Mouse (Mus musculus) hematopoietic stem cell, adult 5-6 weeks (primary cell): ENCODE measurements around the gene Lmnb2. TPM values are rescaled to one million over a fixed set of nuclear protein-coding genes. Genes with fewer than 3 reads are reported as not detected.

ENCODE experiments used
- ATAC-seq, 2 experiments: fragments of 125-278 bp in 1 of 2; replicated peaks in 1 of 2; 2 replicates each; pipeline ENCODE4 v1.8.0; 2016 to 2017; ENCODE audit warnings: inconsistent platforms in 2 of 2, mild to moderate bottlenecking in 2 of 2, moderate number of reproducible peaks in 2 of 2, low read depth in 1 of 2, moderate TSS enrichment in 1 of 2; ENCODE audit not compliant: low FRiP score in 2 of 2, poor library complexity in 2 of 2, severe bottlenecking in 2 of 2, insufficient read depth in 1 of 2, low TSS enrichment in 1 of 2
- total RNA-seq: library from RNA; stranded (forward); fragments of 172-1452, 232-1000 nt; gene quantifications from 2 replicates; pipeline ENCODE4 v1.2.3, GENCODE M21; 2017

The Lmnb2 gene
- total RNA-seq, 1 experiment from 2014 or later = 34.0 TPM

DNA sequence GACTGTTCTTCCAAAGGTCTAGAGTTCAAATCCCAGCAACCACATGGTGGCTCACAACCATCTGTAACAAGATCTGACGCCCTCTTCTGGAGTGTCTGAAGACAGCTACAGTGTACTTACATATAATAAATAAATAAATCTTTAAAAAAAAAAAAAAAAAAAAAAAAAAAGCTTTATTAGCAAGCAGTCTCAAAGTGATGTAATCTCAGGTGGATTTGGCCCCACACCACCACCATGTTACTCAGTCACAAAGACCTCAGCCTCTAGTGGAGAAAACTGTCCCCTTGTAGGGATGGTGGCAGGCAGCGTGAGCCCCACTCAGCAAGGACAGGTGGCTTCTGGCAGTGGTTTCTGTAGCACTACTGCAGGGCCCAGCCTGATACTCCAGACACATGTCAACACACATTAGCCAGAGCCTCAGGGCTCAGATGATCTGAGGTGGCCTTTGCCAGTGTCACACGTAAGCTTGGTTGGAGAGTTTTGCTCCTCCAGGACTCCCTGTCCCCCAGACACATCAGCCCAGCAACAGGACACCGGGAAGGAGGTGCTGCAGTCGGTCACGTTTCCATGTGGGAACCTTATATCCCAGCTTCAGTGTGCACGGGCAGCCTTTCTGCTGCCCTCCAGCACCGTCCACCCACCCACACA is 4.6 kb downstream of the Lmnb2 start:
- ATAC-seq = no peak

DNA sequence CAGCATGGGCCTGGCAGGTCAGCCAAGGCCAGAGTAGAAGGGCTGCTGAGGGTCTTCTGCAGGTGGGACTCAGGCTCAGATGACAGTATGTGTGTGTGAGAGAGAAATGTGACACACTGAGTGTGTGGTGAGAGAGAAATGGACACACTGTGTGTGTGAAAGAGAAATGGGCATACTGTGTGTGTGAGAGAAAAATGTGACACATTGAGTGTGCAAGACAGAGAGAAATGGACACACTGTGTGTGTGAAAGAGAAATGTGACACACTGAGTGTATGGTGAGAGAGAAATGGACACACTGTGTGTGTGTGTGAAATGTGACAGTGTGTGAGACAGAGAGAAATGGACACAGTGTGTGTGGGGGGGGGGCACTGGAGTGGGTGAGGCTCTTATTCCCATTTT is 6.2 kb downstream of the Lmnb2 start:
- ATAC-seq = no peak

DNA sequence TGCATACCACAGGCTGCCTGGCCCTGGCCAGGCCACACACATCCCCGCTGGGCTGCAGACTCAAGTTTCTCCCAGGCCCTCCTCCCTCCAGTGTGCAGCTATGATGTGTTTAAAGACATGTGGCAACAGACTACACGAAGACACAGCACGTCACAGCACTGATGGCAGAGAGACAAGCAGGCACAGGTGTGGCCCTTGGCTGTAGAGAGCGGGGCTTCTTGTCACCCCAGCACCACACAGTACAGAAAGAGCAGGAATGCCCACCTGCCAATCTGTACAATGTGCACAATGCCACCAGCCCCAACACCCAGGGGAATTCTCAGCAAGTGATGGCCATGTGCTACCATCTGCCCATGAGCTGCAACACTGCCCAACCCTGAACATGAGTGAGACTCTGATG is 6.7 kb downstream of the Lmnb2 start:
- ATAC-seq = no peak

DNA sequence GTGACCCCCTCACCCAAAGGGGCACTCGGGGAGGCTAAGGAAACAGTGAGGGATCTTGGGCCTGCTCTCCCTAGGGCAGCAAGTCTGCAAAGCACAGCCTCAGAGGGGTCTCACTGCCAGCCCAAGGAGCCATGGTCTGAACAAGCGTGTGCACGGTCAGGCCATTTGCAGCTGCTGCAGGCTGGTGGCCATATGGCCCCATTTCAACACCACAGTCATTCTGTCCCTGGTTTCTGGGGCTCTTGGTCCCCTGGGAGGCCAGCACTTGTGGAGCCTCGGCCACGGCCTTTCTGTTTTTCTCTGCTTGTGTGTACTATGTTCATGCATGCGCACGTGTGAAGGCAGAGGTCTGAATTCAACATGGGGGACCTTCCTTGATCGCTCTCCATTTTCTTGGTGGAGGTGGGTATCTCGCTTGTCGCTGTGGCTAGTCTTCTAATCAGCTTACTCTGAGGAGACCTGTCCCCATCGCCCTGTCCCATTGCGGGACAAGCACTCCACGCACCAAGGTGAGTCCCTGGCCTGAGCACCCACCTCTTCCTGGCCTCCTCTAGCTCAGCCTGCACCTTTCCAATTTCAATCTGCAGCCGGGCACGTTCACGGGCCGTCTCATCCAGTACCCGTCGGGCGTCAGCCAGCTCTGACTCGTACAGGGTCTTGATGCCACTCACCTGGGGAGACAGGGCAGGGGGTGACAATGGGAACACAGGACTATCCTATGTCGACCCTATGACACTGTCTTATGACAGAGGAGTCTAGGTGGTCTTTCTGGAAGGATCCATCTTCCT is 8.5 kb downstream of the Lmnb2 start:
- no peak for ATAC-seq

DNA sequence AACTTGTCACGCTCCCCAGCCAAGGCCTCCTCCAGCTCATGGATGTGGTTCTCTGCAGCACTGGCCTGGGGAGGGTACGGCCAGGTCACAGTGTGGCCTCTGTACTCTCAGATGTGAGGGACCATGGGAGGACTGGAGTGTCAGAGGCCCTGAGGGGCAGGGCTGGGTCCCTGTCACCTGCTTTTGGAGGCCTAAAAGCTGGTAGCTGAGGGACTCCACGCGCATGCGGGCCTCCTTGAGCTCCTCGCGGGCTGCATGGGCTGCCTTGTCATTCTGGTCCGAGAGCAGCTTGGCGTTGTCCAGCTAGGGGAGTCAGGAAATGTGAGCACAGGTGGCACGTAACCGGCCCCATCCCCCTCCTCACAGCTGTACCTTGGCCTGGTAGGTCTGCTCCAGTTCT is 13.3 kb downstream of the Lmnb2 start:
- no peak for ATAC-seq

DNA sequence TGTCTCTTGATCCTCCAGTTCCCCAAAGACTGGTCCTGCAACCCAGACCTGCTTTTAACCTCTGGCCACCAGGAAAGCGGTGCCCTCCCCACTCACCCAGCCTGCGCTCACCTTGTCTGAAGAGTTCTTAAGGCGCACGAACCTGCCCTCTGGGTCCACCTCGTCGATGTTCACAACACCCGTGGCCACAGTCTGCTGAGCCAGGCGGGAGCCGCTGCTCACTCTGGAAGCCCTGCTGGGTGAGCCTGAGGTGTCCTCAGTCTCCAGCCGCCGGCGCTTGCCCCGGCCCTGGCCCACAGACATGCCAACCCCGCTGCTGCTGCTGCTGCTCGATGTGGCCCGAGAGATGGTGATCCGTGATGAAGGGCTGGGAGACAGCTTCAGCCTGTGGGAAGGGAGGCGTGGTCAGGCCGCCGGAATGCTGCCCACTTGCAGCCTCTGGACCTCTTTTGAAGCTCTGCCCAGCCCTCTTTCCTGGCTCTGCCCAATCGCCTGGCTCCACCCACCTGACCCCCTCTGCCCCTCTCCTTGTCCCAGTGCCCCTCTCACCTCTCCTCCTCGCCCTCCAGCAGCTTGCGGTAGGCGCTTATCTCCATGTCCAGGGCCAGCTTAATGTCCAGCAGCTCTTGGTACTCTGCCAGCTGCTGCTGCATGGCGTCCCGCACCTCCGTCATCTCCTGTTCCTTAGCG is 13.9 kb downstream of the Lmnb2 start:
- no peak for ATAC-seq

DNA sequence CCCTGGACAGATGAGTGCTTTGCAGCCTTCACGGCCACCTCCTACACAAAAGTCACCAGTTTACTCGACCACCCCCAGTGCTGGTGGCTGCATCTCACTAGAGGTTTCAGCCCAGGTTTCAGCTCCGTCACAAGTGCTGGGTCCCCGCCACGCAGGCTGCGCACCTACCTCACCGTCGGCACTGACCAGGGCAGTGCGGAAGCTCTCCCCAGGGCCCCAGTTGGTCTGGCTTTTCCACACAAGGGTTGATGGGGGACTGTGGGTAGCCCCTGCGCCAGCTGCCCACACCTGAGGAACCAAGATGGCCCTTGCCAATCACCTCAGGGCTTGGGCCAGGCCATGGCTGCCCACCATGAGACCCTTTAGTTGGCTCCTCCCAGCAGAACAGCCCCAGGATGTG is 14.8 kb downstream of the Lmnb2 start:
- no peak for ATAC-seq

DNA sequence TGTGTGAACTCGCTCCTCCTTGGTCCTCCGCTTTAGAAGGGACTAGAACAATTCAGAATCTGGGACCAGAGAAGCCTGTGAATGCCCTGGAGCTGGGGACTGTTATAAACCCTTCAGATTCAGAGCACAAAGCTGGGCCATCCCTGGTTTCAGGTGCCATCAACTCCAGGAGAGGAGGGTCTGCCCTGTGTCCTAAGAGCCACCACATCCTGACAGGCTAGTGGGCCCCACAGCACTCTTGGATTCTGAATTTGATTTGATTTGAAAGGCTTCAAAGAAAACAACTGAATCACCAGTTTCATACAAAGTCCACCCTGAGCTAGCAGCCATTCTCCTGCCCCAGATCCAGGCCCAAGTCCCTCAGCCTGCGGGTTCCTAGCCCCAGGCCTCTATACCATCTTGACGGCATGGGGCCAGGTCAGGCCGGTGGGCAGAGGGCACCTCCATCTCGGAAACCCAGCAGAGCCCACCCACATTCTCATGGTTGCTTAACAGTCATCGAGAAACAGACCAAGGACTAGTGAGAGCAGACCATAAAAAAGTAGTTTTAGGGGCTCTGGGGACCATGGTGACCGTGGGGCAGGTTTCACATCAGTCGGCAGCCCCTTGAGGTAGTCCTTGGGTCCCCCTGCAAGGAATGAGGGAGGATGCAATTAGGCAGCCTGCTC is 15.6 kb downstream of the Lmnb2 start:
- ATAC-seq = no peak

DNA sequence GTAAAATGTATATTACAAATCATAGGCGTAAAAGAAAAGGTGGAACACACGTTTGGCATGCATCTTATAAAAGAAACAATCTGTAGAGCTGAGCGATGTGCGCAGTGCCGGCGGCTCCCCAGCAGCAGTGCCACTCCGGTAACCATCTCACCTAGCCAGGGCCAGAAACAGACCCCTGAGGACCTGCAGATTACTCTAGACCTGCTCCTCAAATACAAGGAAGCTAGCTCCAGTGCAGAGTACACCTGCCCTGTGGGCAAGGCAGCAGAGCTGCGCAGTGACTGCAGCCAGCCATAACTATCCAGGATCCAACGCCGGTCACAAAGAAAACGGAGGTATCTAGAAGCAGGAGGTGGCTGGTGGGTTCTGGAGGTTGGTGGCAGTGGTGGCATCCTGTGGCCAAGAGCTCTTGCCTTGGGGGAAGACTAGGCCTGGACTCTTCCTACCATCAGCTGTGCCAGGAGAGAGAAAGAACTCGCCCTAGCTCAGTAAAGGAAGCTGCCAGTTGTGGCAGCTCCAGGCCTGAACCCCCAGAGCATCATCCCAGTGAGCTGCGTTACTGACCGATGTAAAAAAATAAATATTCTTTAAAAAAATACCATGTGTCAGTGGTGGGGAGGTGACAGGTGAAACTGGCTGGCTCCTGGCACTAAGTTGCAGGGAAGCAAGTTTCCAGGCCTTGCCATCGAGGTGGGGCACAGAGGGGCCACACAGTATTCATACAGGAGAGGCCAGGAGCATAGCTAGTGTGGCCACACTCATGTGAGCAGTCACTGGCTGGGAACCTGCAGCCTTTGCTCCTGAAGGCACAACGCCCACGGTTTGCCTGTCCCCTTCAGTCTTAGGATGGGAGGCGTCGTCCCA is 16.4 kb downstream of the Lmnb2 start:
- no peak for ATAC-seq

DNA sequence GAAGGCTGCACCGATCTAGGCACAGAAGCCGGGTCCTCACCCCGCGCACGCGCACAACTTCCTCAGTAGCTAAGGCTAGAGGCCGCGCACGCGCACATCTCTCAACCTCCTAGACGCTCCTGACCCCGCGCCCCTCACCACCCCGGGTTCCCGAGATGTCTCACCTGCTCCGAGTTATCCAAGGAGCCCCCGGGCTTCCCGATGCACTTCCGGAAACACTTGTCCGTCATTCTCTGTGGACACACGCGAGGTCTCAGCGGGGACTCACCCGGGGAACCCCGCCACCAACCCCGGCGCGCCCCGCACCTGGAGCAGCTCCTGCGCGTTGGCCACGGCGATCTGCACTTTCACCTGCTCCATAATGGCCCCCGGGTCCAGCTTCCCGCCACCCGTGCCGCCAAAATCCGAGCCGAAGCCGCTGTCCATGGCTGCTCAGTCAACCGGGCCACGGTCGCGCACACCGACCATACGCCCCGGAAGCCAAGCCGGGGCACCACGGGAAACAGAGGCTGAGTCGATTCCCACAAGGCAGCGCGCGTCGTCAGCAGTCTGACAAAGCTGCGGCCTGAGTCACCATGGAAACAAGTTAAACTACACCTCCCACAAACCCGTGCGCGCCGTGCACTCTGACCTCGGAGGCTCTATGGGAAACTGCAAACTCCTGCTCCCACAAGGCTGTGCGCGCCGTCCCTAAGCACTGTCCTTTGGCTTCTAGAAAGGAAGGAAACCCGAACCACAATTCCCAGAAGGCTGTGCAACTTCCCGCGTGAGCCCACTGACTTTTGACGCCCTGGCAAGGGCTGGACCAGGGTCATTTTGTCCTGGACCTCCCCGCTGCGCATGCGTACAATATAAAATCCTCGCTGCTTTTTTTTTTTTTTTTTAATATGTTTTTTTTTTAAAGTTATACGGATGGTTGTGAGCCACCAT is 17.5 kb downstream of the Lmnb2 start, which contains the start of gene Timm13:
Gene Timm13 (minus strand): TSS at position 652 of the 930 bp plus-strand sequence.
- peak; percentile 94 to 96 for ATAC-seq

DNA sequence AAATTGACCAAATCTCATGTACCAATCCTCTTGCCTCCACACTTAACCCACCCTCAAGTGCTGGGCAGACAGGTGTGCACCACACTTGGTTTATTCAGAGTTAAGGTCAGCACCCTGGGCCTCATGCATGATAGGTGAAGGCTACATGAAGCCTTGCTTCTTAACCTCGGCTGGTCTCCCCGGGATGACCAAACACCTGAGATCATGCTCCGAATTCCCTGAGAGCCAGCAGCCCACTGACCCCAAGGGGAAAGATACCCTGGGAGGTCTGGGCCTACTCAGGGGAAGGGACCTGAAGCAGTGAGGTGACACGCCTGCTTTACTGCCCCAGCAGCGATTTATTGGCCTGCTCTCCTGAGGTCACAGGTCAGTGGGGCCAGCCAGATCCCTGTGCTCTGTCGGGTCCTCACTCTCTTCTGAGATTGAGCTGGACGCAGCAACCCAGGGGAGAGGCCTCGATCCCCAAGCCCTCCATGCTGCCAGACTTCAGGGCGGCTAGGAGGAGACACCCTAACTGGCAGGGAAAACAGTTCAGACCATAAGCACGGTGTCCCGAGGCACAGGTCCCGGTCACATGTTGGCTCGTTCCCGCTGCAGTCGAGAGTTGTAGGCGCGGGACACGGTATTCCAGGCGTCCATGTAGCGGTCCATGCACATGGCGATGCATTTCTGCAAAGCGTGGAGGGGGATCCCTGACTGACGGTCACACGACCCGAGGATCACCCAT is 18.3 kb downstream of the Lmnb2 start:
- no peak for ATAC-seq

DNA sequence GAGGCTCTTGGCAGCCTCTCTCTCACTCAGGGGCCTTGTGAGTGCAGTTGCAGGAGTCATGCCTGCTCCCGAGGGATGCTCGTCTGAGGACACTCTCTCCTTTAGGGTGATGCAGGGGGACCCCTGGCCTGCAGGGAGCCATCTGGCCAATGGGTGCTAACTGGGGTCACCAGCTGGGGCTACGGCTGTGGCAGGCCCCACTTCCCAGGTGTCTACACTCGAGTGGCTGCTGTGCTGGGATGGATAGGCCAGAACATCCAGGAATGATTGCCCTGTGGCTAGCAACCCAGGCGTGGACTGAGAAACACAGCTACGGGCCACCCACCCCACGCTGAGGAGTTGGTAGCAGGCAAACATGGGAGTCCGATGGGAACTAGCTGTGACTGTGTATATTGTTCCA is 19.0 kb downstream of the Lmnb2 start:
- ATAC-seq = no peak

DNA sequence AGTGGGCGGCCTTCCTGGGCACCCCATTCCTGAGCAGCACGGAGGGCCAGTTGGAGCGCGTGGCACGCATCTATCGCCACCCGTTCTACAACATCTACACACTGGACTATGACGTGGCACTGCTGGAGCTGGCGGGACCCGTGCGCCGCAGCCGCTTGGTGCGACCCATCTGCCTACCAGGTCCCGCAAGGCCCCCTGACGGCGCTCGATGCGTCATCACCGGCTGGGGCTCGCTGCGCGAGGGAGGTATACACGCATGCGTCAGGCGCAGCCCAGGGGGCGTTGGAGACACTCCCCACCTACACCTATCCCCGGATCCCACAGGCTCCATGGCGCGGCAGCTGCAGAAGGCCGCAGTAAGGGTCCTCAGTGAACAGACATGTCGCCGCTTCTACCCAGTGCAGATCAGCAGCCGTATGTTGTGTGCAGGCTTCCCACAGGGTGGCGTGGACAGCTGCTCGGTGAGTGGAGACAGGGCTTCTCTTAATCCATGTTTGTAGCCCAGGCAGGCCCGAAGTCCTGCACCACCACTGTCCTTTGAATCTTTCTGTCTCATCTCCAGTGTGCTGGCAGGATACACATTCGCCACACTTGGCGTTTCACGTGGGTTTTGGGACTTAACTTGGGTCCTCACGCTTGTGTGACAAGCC is 20.1 kb downstream of the Lmnb2 start:
- ATAC-seq = no peak

DNA sequence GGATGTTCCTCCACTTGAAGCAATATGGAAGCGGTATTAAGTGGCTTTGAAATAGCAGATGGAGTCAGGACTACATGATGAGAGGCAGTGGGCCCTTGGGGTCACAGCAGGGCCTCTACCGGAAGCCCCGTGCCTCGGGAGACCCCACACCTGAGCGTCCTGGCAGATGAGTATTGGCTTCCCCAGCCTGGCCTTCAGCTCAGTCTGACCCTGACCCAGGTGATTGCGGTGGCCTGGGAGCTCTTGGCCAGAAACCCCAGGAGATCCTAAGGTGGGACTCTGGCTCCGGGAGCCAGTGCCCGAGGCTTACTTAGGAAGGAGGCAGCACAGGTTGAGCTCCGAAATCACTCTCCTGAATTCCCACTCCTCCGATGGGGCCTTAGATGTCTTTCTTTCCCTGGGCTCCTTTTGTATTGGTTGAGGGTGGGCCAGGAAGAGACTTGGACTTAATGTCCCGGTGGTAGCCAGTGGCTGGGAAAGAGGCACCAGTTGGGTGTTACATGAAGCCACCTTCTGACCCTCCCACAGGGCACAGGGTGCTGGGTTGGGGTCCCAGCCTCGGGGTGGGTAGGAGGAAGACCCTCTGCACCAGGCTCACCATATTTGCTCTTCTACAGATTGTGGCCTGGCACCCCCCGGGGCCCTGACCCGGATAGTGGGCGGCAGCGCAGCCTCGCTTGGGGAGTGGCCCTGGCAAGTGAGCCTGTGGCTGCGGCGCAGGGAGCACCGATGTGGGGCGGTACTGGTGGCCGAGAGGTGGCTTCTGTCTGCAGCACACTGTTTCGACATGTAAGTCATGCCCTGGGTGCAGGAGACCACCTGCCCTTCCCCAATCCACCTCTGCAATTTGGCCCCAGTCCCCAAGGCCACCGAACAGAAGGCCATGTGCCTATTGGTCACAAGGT is 21.2 kb downstream of the Lmnb2 start:
- ATAC-seq = no peak
